Mouse (Mus musculus) cerebellum, adult 2 months (tissue): Measurements from ENCODE around the gene Limd1. TPM values are rescaled to one million over a fixed set of nuclear protein-coding genes. Genes with fewer than 3 reads are reported as not detected.
A peak's percentile ranks its signal among the peaks of the same experiment; 100 is the strongest.

Source experiments
- DNase-seq, 2 experiments: peaks; one replicate each; pipeline ENCODE4 v3.0.0; 2021
- H3K27ac ChIP-seq: fragments of 200-500 bp; 2 replicates; pipeline ENCODE4 v1.5.1; 2012; ENCODE audit warnings: low read length, control low read depth, inconsistent platforms; ENCODE audit not compliant: insufficient read depth
- H3K27me3 ChIP-seq: fragments of 200-500 bp; 2 replicates; pipeline ENCODE4 v1.6.1; 2012; ENCODE audit warnings: inconsistent platforms, mild to moderate bottlenecking, low read length, moderate library complexity; ENCODE audit not compliant: control insufficient read depth, insufficient read depth
- H3K4me1 ChIP-seq: fragments of 200-500 bp; 2 replicates; pipeline ENCODE4 v1.6.1; 2011; ENCODE audit warnings: low read length; ENCODE audit not compliant: control insufficient read depth, insufficient read depth
- H3K4me3 ChIP-seq: fragments of 200-500 bp; replicated peaks from 2 replicates; pipeline ENCODE3; 2011; ENCODE audit warnings: mild to moderate bottlenecking, low read depth, low read length, control low read depth; ENCODE audit not compliant: insufficient read depth
- CTCF ChIP-seq: fragments of 200-500 bp; IDR thresholded peaks from 2 replicates; pipeline ENCODE4 v1.5.1; 2011; ENCODE audit warnings: low read depth, mild to moderate bottlenecking, control low read depth, low read length, moderate library complexity, borderline replicate concordance; ENCODE audit not compliant: insufficient read depth
- POLR2A ChIP-seq: fragments of 200-500 bp; IDR thresholded peaks from 2 replicates; pipeline ENCODE4 v1.6.1; 2011; ENCODE audit warnings: low read length, control low read depth, borderline replicate concordance; ENCODE audit not compliant: insufficient read depth
- WGBS: fragments of 180-500 bp; shearing (Covaris S2); methylation state at CpG from one replicate; pipeline ENCODE4 v1.1.7; 2018; 5-methylcytosine and 5-hydroxymethylcytosine counted together
- polyA plus RNA-seq: library from polyadenylated mRNA; depleted of rRNA; stranded (reverse); fragments of >200 nt; gene quantifications from 2 replicates; pipeline ENCODE4 v1.2.3, GENCODE M21; 2012; rRNA removed

Limd1 gene
- polyA plus RNA-seq, 1 experiment, result 6.5 TPM

GRCm38 (mm10) chr9:123530566-123531130, 52.1 kb downstream of the Limd1 start:
- no peak overlapping the region; the same call in 1 of the 2 replicates for H3K27ac ChIP-seq

GRCm38 (mm10) chr9:123531234-123531633, 52.7 kb downstream of the Limd1 start:
- TF ChIP-seq CTCF (no peak), POLR2A (no peak)
- H3K4me1 ChIP-seq, result peaks cover 3% of the 10 kb centered on the region; the same call in 1 of the 2 replicates
- H3K27ac ChIP-seq, result no peak overlapping the region
- no peaks in the 10 kb centered on the region for H3K27me3 ChIP-seq
- DNase-seq, result no peak
- H3K4me3 ChIP-seq, result no peak overlapping the region

More at GRCm38 (mm10) chr9:123530566-123531130, 52.1 kb downstream of the Limd1 start:
- Histone ChIP-seq H3K4me3 (peak overlapping the region; percentile 74), H3K27me3 (no peaks in the 10 kb centered on the region), H3K4me1 (peaks cover 3% of the 10 kb centered on the region; the same call in 1 of the 2 replicates)
- no peak for DNase-seq
- 25% methylated on average over 11 of the region's 11 CpGs for WGBS
- no peak for TF ChIP-seq POLR2A
- no peak for TF ChIP-seq CTCF

GRCm38 (mm10) chr9:123536613-123537012, 58.1 kb downstream of the Limd1 start:
- TF ChIP-seq POLR2A (no peak), CTCF (no peak)
- no peaks in the 10 kb centered on the region for H3K27me3 ChIP-seq
- H3K4me3 ChIP-seq, result no peak overlapping the region
- no peak for DNase-seq
- H3K4me1 ChIP-seq, result peaks cover 2% of the 10 kb centered on the region; the same call in 1 of the 2 replicates
- 18% methylated on average over 2 of the region's 2 CpGs for WGBS
- H3K27ac ChIP-seq, result no peak overlapping the region

GRCm38 (mm10) chr9:123538189-123538588, 59.7 kb downstream of the Limd1 start:
- WGBS, result 22% methylated on average over 4 of the region's 4 CpGs
- Histone ChIP-seq H3K27me3 (no peaks in the 10 kb centered on the region), H3K27ac (no peak overlapping the region), H3K4me3 (no peak overlapping the region), H3K4me1 (peaks cover 2% of the 10 kb centered on the region; the same call in 1 of the 2 replicates)
- TF ChIP-seq CTCF (no peak), POLR2A (no peak)
- no peak for DNase-seq

- Histone ChIP-seq H3K4me3 (no peak overlapping the region), H3K4me1 (peaks cover 2% of the 10 kb centered on the region; the same call in 1 of the 2 replicates), H3K27me3 (no peaks in the 10 kb centered on the region), H3K27ac (no peak overlapping the region)
- no peak for DNase-seq
- TF ChIP-seq POLR2A (no peak), CTCF (no peak)
- WGBS, result 26% methylated on average over 1 of the region's 1 CpGs
Observed at GRCm38 (mm10) chr9:123539093-123539492, 60.6 kb downstream of the Limd1 start.

- Histone ChIP-seq H3K27ac (no peak overlapping the region), H3K4me3 (no peak overlapping the region), H3K4me1 (peaks cover 2% of the 10 kb centered on the region; the same call in 1 of the 2 replicates), H3K27me3 (no peaks in the 10 kb centered on the region)
- DNase-seq, result no peak
- TF ChIP-seq CTCF (no peak), POLR2A (no peak)
- WGBS, result 44% methylated on average over 2 of the region's 2 CpGs
Observed at GRCm38 (mm10) chr9:123539823-123540222, 61.3 kb downstream of the Limd1 start.

GRCm38 (mm10) chr9:123554599-123554998, 76.1 kb downstream of the Limd1 start:
- TF ChIP-seq CTCF (no peak), POLR2A (no peak)
- DNase-seq, result peak in 1 of 2 experiments; percentile 20
- 12% methylated on average over 3 of the region's 3 CpGs for WGBS
- H3K4me3 ChIP-seq, result no peak overlapping the region
- H3K27ac ChIP-seq, result no peak overlapping the region
- no peaks in the 10 kb centered on the region for H3K27me3 ChIP-seq
- H3K4me1 ChIP-seq, result no peaks in the 10 kb centered on the region

Other genes starting within 250 kb of the Limd1 start
- gene Tmem158, start 217.9 kb upstream of the Limd1 start, polyA plus RNA-seq, result 12.8 and 14.5 TPM in 2 replicates
- gene Lars2, start 111.8 kb upstream of the Limd1 start, polyA plus RNA-seq, result 2,134 and 2,230 TPM in 2 replicates
- 57.1 and 58.1 TPM in 2 replicates for gene Sacm1l, start 51.1 kb downstream of the Limd1 start, polyA plus RNA-seq
- 0.25 and 0.41 TPM in 2 replicates for gene Slc6a20b, start 153.9 kb downstream of the Limd1 start, polyA plus RNA-seq
- gene Ccr9, start 199.7 kb downstream of the Limd1 start, polyA plus RNA-seq, result 0.11 and 0.20 TPM in 2 replicates
- gene Slc6a20a, start 200.2 kb downstream of the Limd1 start, polyA plus RNA-seq, result 10.8 and 18.8 TPM in 2 replicates
- 22.4 and 25.3 TPM in 2 replicates for gene Lztfl1, start 239.0 kb downstream of the Limd1 start, polyA plus RNA-seq